Mouse (Mus musculus): ENCODE measurements at regions not wholly inside any gene's neighbourhood (a gene's known extent, or its start where the extent isn't known, plus 50 kb on each side); places are given as distances from the start of the nearest gene placed in this dataset.

- DNase-seq (ENCODE audit: low spot score in 2 of 2) = no peak
Measured at GRCm38 (mm10) chr12:94749747-94750515, 942.1 kb upstream of the Flrt2 start.

DNA sequence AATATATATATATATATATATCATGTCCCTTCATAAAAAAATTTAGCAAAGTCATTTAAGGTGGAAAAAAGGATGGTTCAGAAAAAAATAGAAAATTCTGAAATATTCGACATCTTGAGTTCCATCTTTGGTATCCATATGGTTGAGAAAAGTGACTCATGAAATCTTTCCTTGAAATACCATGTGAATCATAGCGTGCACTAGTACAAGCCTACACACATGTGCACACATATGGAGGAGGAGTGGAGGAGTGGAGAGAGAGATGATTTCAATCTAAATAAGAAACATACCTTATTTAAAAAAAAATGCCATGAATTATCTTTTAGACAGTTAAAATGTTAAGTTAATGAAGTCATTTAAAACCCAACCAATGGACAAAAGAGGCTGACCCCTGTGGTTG, 936.3 kb upstream of the Flrt2 start:
- DNase-seq (ENCODE audit: low spot score in 2 of 2) = no peak

GRCm38 (mm10) chr12:94795913-94796615, 896.0 kb upstream of the Flrt2 start:
- DNase-seq (ENCODE audit: low spot score in 2 of 2) = no peak

DNA sequence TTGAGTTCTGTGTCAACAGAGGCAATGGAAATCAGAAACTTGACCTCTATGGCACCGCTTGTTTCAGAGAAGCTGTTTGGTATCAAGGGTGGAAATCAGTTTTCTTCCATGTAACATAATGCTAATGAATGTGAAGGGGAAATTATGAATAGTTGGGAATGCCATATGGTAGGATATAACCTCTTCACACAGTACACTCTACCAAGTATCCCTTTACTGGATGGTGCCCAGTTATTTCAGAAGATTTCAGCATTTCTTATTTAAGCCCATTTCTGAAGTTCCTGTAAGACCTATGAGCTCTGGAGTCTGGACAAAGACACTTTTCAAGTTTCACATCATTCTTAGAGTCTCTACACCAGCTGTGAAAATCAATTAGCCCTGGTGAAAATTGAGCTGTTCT, 887.3 kb upstream of the Flrt2 start:
- DNase-seq (ENCODE audit: low spot score in 2 of 2) = no peak

DNA sequence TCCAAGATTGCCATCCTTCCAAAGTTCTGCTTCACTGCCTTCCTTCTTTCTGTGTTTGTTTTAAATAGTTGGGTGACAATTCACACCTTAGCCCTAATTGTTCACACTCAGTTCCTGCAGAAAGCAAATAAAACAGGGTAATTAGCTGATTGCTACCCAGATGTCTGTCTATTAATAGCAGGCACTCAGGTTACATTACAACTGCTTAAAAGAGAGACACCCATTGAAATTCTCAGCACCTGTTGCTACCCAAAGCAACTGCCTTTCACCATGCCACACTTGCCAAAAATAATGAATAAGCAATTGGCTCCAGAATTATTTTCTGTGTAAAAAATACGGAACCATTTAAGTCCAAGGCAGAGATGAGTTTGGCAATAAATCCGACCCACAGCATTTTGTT, 860.6 kb upstream of the Flrt2 start:
- no peak for DNase-seq (ENCODE audit: low spot score in 2 of 2)

GRCm38 (mm10) chr12:94862720-94863119, 829.3 kb upstream of the Flrt2 start:
- DNase-seq (ENCODE audit: low spot score in 2 of 2) = no peak

DNA sequence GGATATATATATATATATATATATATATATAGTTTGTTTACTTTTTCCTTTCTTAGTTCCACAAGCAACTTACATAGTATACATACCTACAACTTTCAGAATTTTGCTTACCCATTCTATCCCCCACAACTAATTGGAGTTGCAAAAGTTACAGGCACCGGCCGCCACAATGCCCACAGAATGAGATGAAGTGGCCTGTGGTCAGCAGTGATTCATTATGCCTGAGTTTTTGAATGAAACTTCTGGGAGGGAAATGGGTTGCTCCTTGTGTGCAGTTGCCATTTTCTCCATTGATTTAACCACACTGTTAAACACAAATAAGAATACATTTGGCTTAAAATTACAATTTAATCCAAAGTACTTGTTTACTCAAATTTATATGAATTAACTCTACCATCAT, 781.2 kb upstream of the Flrt2 start:
- no peak for DNase-seq (ENCODE audit: low spot score in 2 of 2)

GRCm38 (mm10) chr12:94943067-94943466, 749.0 kb upstream of the Flrt2 start:
- no peak for DNase-seq (ENCODE audit: low spot score in 2 of 2)

Data from urinary bladder, postnatal 36 days (tissue).